19 mouse cellular contexts compared by ENCODE assay signal in the genomic region with DNA sequence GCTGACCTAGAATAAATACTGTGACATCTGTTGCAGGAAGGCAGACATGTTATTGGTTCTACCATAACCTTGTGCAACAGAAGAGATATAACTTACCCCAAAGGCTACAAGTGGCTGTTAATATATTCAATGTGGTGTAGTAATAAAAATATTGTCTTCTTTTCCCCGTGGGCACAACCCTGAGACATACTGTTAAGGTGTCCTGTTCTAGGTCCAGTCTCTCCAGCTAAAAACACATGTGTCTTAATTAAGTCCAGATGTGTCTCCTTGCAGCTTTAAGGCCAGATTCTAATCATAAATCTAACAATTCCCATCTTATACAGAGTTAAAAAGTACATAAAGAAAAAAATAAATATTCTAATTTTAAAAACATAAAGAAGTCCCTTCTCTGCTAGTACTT.
"Had no signal": no experiment of that assay in that cellular context is flagged by ENCODE, and none has a peak within 500 bp of the region (broad histone marks: within the 10 kb centered on the region; RNA-seq: fewer than 3 reads in every experiment).

No protein-coding gene starts in this region.

- H3K27me3 ChIP-seq: kidney, embryonic 15.5 days; liver, embryonic 13.5 days; midbrain, embryonic 12.5 days; midbrain, embryonic 15.5 days; neural tube, embryonic 12.5 days; neural tube, embryonic 15.5 days had no signal

- DNase-seq: kidney, adult 11 months; kidney, adult 8-10 months; kidney, postnatal 10 days; kidney, postnatal 36 days; layer of hippocampus, postnatal 36 days; liver; liver, embryonic 13.5 days; lung, adult 2 months; lung, postnatal 14 days; lung, postnatal 4 days; right cerebral cortex, postnatal 25 days; spleen, adult 18-20 months; thymus, adult 18-20 months had no signal

- H3K4me1 ChIP-seq: kidney, embryonic 15.5 days; liver, embryonic 13.5 days; midbrain, embryonic 12.5 days; midbrain, embryonic 15.5 days; neural tube, embryonic 12.5 days; neural tube, embryonic 15.5 days had no signal

- H3K9me3 ChIP-seq: kidney, embryonic 15.5 days; liver, embryonic 13.5 days; midbrain, embryonic 12.5 days; midbrain, embryonic 15.5 days; neural tube, embryonic 12.5 days; neural tube, embryonic 15.5 days had no signal

- H3K36me3 ChIP-seq: kidney, embryonic 15.5 days; liver, embryonic 13.5 days; midbrain, embryonic 12.5 days; midbrain, embryonic 15.5 days; neural tube, embryonic 12.5 days; neural tube, embryonic 15.5 days had no signal

- H3K4me2 ChIP-seq: kidney, embryonic 15.5 days; liver, embryonic 13.5 days; midbrain, embryonic 12.5 days; midbrain, embryonic 15.5 days; neural tube, embryonic 12.5 days; neural tube, embryonic 15.5 days had no signal

- ATAC-seq: midbrain, embryonic 15.5 days had no signal

- H3K9ac ChIP-seq: kidney, embryonic 15.5 days; liver, embryonic 13.5 days; midbrain, embryonic 12.5 days; midbrain, embryonic 15.5 days; neural tube, embryonic 12.5 days; neural tube, embryonic 15.5 days had no signal

- H3K4me3 ChIP-seq: kidney, embryonic 15.5 days; left cerebral cortex, adult 2 months; liver, embryonic 13.5 days; midbrain, embryonic 12.5 days; midbrain, embryonic 15.5 days; neural tube, embryonic 12.5 days; neural tube, embryonic 15.5 days had no signal

- H3K27ac ChIP-seq: kidney, embryonic 15.5 days; left cerebral cortex, adult 2 months; liver, embryonic 13.5 days; midbrain, embryonic 12.5 days; midbrain, embryonic 15.5 days; neural tube, embryonic 12.5 days; neural tube, embryonic 15.5 days had no signal
